Mouse (Mus musculus): Measurements from ENCODE around the gene Dach1.

GRCm38 (mm10) chr14:97945471-97945870, 224.1 kb downstream of the Dach1 start:
- TF ChIP-seq POLR2A (IDR thresholded peaks at IDR 0.05; ENCODE audit: borderline replicate concordance, insufficient read depth, low read length) (no peak), CTCF (IDR thresholded peaks at IDR 0.05; ENCODE audit: borderline replicate concordance, insufficient read depth, low read depth, low read length) (no peak)

All from cerebellum, adult 2 months (tissue).